ENCODE assay signal across 8 mouse cellular contexts in genomic region chrY:90741452-90742260, GRCm38 (mm10). TPM values are rescaled to one million over a fixed set of nuclear protein-coding genes. Genes with fewer than 3 reads are reported as not detected.
DNase-seq lines count a peak whose midpoint lies in the region; ATAC-seq and TF ChIP-seq lines count a peak whose summit lies in the region.
"Not testable (repeated sequence)": the region's sequence is repeated elsewhere in the genome, so short reads cannot be mapped to it uniquely, and the experiment has no call there.

No protein-coding gene starts in this region.

- H3K27me3 ChIP-seq in G1E (ENCODE audit: insufficient read depth, low read length); forebrain, postnatal 0 days (ENCODE audit: insufficient read depth, low read length); hindbrain, embryonic 12.5 days; lung, embryonic 14.5 days (ENCODE audit: insufficient read depth, low read length): not testable (repeated sequence)

- peak; percentile 90 for DNase-seq in G1E (ENCODE audit: low spot score)
- peak; percentile 56 for DNase-seq in cerebellum, adult 9-10 months
- peak; percentile 66 for DNase-seq in forebrain, postnatal 0 days
- DNase-seq in layer of hippocampus, adult 8-10 months (ENCODE audit: low spot score in 2 of 2) = peak; percentile 38 to 62
- DNase-seq in lung, embryonic 14.5 days = peak; percentile 54
- peak; percentile 64 for DNase-seq in retina, embryonic 14.5 days (ENCODE audit: low spot score)
- DNase-seq in thymus, postnatal 25 days = peak; percentile 40

- H3K4me3 ChIP-seq in G1E (ENCODE audit: low read depth, low read length) = peak overlapping the region; percentile 36; the same call in 1 of the 2 replicates
- not testable (repeated sequence) for H3K4me3 ChIP-seq in forebrain, postnatal 0 days (ENCODE audit: low read depth, low read length); hindbrain, embryonic 12.5 days; lung, embryonic 14.5 days (ENCODE audit: low read depth, low read length)

- H3K27ac ChIP-seq in forebrain, postnatal 0 days (ENCODE audit: low read depth, low read length); hindbrain, embryonic 12.5 days; lung, embryonic 14.5 days (ENCODE audit: low read depth): not testable (repeated sequence)

- 84% methylated on average over 42 of the region's 43 CpGs for WGBS in forebrain, postnatal 0 days
- 85% methylated on average over 42 of the region's 43 CpGs for WGBS in hindbrain, embryonic 12.5 days
- WGBS in lung, embryonic 14.5 days = 86% methylated on average over 43 of the region's 43 CpGs

- not testable (repeated sequence) for H3K9ac ChIP-seq in forebrain, postnatal 0 days; hindbrain, embryonic 12.5 days; lung, embryonic 14.5 days

- not testable (repeated sequence) for TF ChIP-seq CTCF in G1E (IDR thresholded peaks at IDR 0.05; ENCODE audit: low read depth, low read length); forebrain, postnatal 0 days (IDR thresholded peaks at IDR 0.05; ENCODE audit: low read depth); lung, embryonic 14.5 days (IDR thresholded peaks at IDR 0.05; ENCODE audit: low read depth)

- H3K9me3 ChIP-seq in G1E (replicated peaks) = peaks cover 30% of the 10 kb centered on the region
- H3K9me3 ChIP-seq in forebrain, postnatal 0 days (ENCODE audit: low read length) = peaks cover 45% of the 10 kb centered on the region
- H3K9me3 ChIP-seq in hindbrain, embryonic 12.5 days (replicated peaks) = peaks cover 57% of the 10 kb centered on the region
- peaks cover 56% of the 10 kb centered on the region for H3K9me3 ChIP-seq in lung, embryonic 14.5 days (ENCODE audit: low read depth, low read length)

- ATAC-seq in G1E (ENCODE audit: extremely low read depth, insufficient number of reproducible peaks, low FRiP score, poor library complexity, severe bottlenecking) = peak; percentile 16; the same call in 1 of the 2 replicates
- ATAC-seq in forebrain, postnatal 0 days = peak; percentile 30
- ATAC-seq in hindbrain, embryonic 12.5 days (ENCODE audit: low FRiP score) = peak; percentile 47
- peak; percentile 33 for ATAC-seq in lung, embryonic 14.5 days (ENCODE audit: insufficient read depth)

- peaks cover 43% of the 10 kb centered on the region for H3K36me3 ChIP-seq in G1E (replicated peaks)
- peaks cover 33% of the 10 kb centered on the region for H3K36me3 ChIP-seq in forebrain, postnatal 0 days (ENCODE audit: insufficient read depth)
- peaks cover 48% of the 10 kb centered on the region for H3K36me3 ChIP-seq in hindbrain, embryonic 12.5 days
- H3K36me3 ChIP-seq in lung, embryonic 14.5 days (ENCODE audit: insufficient read depth) = peaks cover 53% of the 10 kb centered on the region

- not testable (repeated sequence) for H3K4me2 ChIP-seq in forebrain, postnatal 0 days (ENCODE audit: low read depth); hindbrain, embryonic 12.5 days (replicated peaks); lung, embryonic 14.5 days

- H3K4me1 ChIP-seq in G1E (ENCODE audit: insufficient read depth, low read depth, low read length); forebrain, postnatal 0 days (ENCODE audit: insufficient read depth); hindbrain, embryonic 12.5 days; lung, embryonic 14.5 days (ENCODE audit: insufficient read depth): not testable (repeated sequence)

RNA-seq across cellular contexts. Expression of gene Gm21860, which starts 13.0 kb away (rescaled TPM):
- not detected in 2 replicates for total RNA-seq in G1E (2014; fragmentation: Nextera tagmentation)
- not detected in 2 replicates for total RNA-seq in G1E (2017)
- not detected in 2 replicates for polyA plus RNA-seq in G1E (2012)
- not detected in 2 replicates for total RNA-seq in forebrain, postnatal 0 days (2014; rRNA removed)
- polyA plus RNA-seq in forebrain, postnatal 0 days (2015; fragmentation: Nextera tagmentation; extraction: Ambion mirVana) = not detected in 2 replicates
- polyA plus RNA-seq in hindbrain, embryonic 12.5 days (2016; fragmentation: Nextera tagmentation; extraction: Ambion mirVana) = not detected in 2 replicates
- not detected for total RNA-seq in layer of hippocampus, adult 8-10 months (2022)
- not detected in 2 replicates for polyA plus RNA-seq in lung, embryonic 14.5 days (2014; fragmentation: Nextera tagmentation; extraction: Ambion mirVana)

RNA-seq across cellular contexts. Expression of gene Gm47283, which starts 42.9 kb away (rescaled TPM):
- total RNA-seq in G1E (2014; fragmentation: Nextera tagmentation) (not detected in 2 replicates), G1E (2017) (not detected in 2 replicates)
- polyA plus RNA-seq in G1E (2012) = not detected in 2 replicates
- not detected in 2 replicates for total RNA-seq in forebrain, postnatal 0 days (2014; rRNA removed)
- polyA plus RNA-seq in forebrain, postnatal 0 days (2015; fragmentation: Nextera tagmentation; extraction: Ambion mirVana) = not detected in 2 replicates
- not detected in 2 replicates for polyA plus RNA-seq in hindbrain, embryonic 12.5 days (2016; fragmentation: Nextera tagmentation; extraction: Ambion mirVana)
- not detected for total RNA-seq in layer of hippocampus, adult 8-10 months (2022)
- polyA plus RNA-seq in lung, embryonic 14.5 days (2014; fragmentation: Nextera tagmentation; extraction: Ambion mirVana) = not detected in 2 replicates

Comparison
In these comparisons a context has a peak if more than half of its experiments do, and no peak if none do; other contexts are left out.
1. DNase-seq: peak in every context shown above with its lines; median percentile 90 in G1E; 66 in forebrain, postnatal 0 days; 64 in retina, embryonic 14.5 days; 56 in cerebellum, adult 9-10 months; 54 in lung, embryonic 14.5 days; 50 in layer of hippocampus, adult 8-10 months; 40 in thymus, postnatal 25 days.